Mouse (Mus musculus) CH12.LX (cell line): ENCODE measurements around the gene Slc26a1.

Experiments used
- BHLHE40 ChIP-seq: IDR thresholded peaks from 2 replicates; pipeline ENCODE4 v1.6.1; 2011; ENCODE audit warnings: mild to moderate bottlenecking, low read depth, low read length, improper control_type of control experiment
- CHD1 ChIP-seq: IDR thresholded peaks from 2 replicates; pipeline ENCODE4 v1.6.1; 2012; ENCODE audit warnings: low read depth, low read length, improper control_type of control experiment, inconsistent platforms
- EP300 ChIP-seq: IDR thresholded peaks from 2 replicates; pipeline ENCODE4 v1.6.1; 2011; ENCODE audit warnings: low read length, improper control_type of control experiment

GRCm38 (mm10) chr5:108714149-108714548, 38.8 kb upstream of the Slc26a1 start:
- TF ChIP-seq EP300 = no peak
- TF ChIP-seq CHD1 = no peak
- no peak for TF ChIP-seq BHLHE40
